Mouse (Mus musculus): ENCODE results near the gene Rpl36a. TPM values are rescaled to one million over a fixed set of nuclear protein-coding genes. Genes with fewer than 3 reads are reported as not detected.

The Rpl36a gene
- polyA plus RNA-seq, 1 experiment from 2014 or later = 184 TPM

GRCm38 (mm10) chrX:134577896-134578295, 7.6 kb upstream of the Rpl36a start:
- 79% methylated on average over 4 of the region's 4 CpGs for WGBS
- Histone ChIP-seq H3K4me2 (no peak overlapping the region), H3K9ac (replicated peaks) (no peak overlapping the region), H3K4me3 (replicated peaks) (no peak overlapping the region), H3K27ac (replicated peaks) (no peak overlapping the region), H3K27me3 (replicated peaks) (no peaks in the 10 kb centered on the region), H3K9me3 (replicated peaks) (no peaks in the 10 kb centered on the region), H3K36me3 (no peaks in the 10 kb centered on the region), H3K4me1 (no peaks in the 10 kb centered on the region)
- ATAC-seq (ENCODE audit: low FRiP score) = no peak

GRCm38 (mm10) chrX:134580528-134581305, 4.7 kb upstream of the Rpl36a start:
- ATAC-seq (ENCODE audit: low FRiP score) = no peak
- Histone ChIP-seq H3K9me3 (replicated peaks) (no peaks in the 10 kb centered on the region), H3K4me3 (replicated peaks) (no peak overlapping the region), H3K4me1 (0 out of 2 replicates have a peak, but pooled peaks cover 8% of the 10 kb centered on the region), H3K27ac (replicated peaks) (no peak overlapping the region), H3K9ac (replicated peaks) (no peak overlapping the region), H3K36me3 (no peaks in the 10 kb centered on the region), H3K4me2 (no peak overlapping the region), H3K27me3 (replicated peaks) (no peaks in the 10 kb centered on the region)
- WGBS = 86% methylated on average over 14 of the region's 14 CpGs

- Histone ChIP-seq H3K4me2 (no peak overlapping the region), H3K36me3 (no peaks in the 10 kb centered on the region), H3K4me1 (peaks cover 16% of the 10 kb centered on the region), H3K9ac (replicated peaks) (no peak overlapping the region), H3K4me3 (replicated peaks) (no peak overlapping the region), H3K27ac (replicated peaks) (no peak overlapping the region), H3K9me3 (replicated peaks) (no peaks in the 10 kb centered on the region), H3K27me3 (replicated peaks) (no peaks in the 10 kb centered on the region)
- 86% methylated on average over 11 of the region's 11 CpGs for WGBS
- ATAC-seq (ENCODE audit: low FRiP score) = no peak
Observed at GRCm38 (mm10) chrX:134582270-134582669, 3.2 kb upstream of the Rpl36a start.

GRCm38 (mm10) chrX:134582888-134583669, 2.4 kb upstream of the Rpl36a start, which contains the start of gene Btk:
TSS of gene Btk (minus strand) at chrX:134583570.
- no peak for ATAC-seq (ENCODE audit: low FRiP score)
- H3K9ac ChIP-seq (replicated peaks) = no peak within 1 kb of the TSS
- H3K27me3 ChIP-seq (replicated peaks) = no peaks in the 10 kb centered on the region
- H3K9me3 ChIP-seq (replicated peaks) = no peaks in the 10 kb centered on the region
- WGBS = 86% methylated on average over 11 of the region's 11 CpGs
- no peaks in the 10 kb centered on the region for H3K36me3 ChIP-seq
- H3K4me3 ChIP-seq (replicated peaks) = no peak within 1 kb of the TSS
- H3K4me1 ChIP-seq = peaks cover 16% of the 10 kb centered on the region
- H3K27ac ChIP-seq (replicated peaks) = no peak within 1 kb of the TSS
- no peak within 1 kb of the TSS for H3K4me2 ChIP-seq

- WGBS = 31% methylated on average over 8 of the region's 8 CpGs
- H3K27ac ChIP-seq (replicated peaks) = no peak overlapping the region
- no peak for ATAC-seq (ENCODE audit: low FRiP score)
Observed at GRCm38 (mm10) chrX:134586447-134586846, 993 bp downstream of the Rpl36a start.

GRCm38 (mm10) chrX:134588261-134588660, 2.8 kb downstream of the Rpl36a start:
- Histone ChIP-seq H3K9ac (replicated peaks) (no peak overlapping the region), H3K4me1 (peaks cover 16% of the 10 kb centered on the region), H3K9me3 (replicated peaks) (no peaks in the 10 kb centered on the region), H3K27ac (replicated peaks) (no peak overlapping the region), H3K27me3 (replicated peaks) (no peaks in the 10 kb centered on the region), H3K4me3 (replicated peaks) (no peak overlapping the region), H3K4me2 (no peak overlapping the region), H3K36me3 (no peaks in the 10 kb centered on the region)
- 83% methylated on average over 4 of the region's 4 CpGs for WGBS
- ATAC-seq (ENCODE audit: low FRiP score) = no peak

More at GRCm38 (mm10) chrX:134586447-134586846, 993 bp downstream of the Rpl36a start:
- Histone ChIP-seq H3K9ac (replicated peaks) (peak overlapping the region; percentile 46), H3K27me3 (replicated peaks) (no peaks in the 10 kb centered on the region), H3K9me3 (replicated peaks) (no peaks in the 10 kb centered on the region), H3K4me1 (peaks cover 16% of the 10 kb centered on the region), H3K4me3 (replicated peaks) (peak overlapping the region; percentile 47), H3K4me2 (peak overlapping the region; percentile 58), H3K36me3 (no peaks in the 10 kb centered on the region)

GRCm38 (mm10) chrX:134588997-134589396, 3.5 kb downstream of the Rpl36a start:
- H3K4me3 ChIP-seq (replicated peaks) = no peak overlapping the region
- WGBS = 76% methylated on average over 3 of the region's 3 CpGs
- H3K36me3 ChIP-seq = no peaks in the 10 kb centered on the region
- no peak for ATAC-seq (ENCODE audit: low FRiP score)
- H3K9ac ChIP-seq (replicated peaks) = no peak overlapping the region
- H3K4me2 ChIP-seq = no peak overlapping the region
- H3K4me1 ChIP-seq = peaks cover 16% of the 10 kb centered on the region
- H3K9me3 ChIP-seq (replicated peaks) = no peaks in the 10 kb centered on the region
- no peaks in the 10 kb centered on the region for H3K27me3 ChIP-seq (replicated peaks)
- H3K27ac ChIP-seq (replicated peaks) = no peak overlapping the region

- Histone ChIP-seq H3K4me2 (no peak overlapping the region), H3K27ac (replicated peaks) (no peak overlapping the region), H3K9me3 (replicated peaks) (no peaks in the 10 kb centered on the region), H3K36me3 (no peaks in the 10 kb centered on the region), H3K4me1 (peaks cover 10% of the 10 kb centered on the region), H3K27me3 (replicated peaks) (no peaks in the 10 kb centered on the region), H3K9ac (replicated peaks) (no peak overlapping the region), H3K4me3 (replicated peaks) (no peak overlapping the region)
- WGBS = 71% methylated on average over 5 of the region's 5 CpGs
- no peak for ATAC-seq (ENCODE audit: low FRiP score)
Observed at GRCm38 (mm10) chrX:134589836-134590235, 4.4 kb downstream of the Rpl36a start.

GRCm38 (mm10) chrX:134599922-134600565, 14.6 kb downstream of the Rpl36a start:
- Histone ChIP-seq H3K27ac (replicated peaks) (peak overlapping the region; percentile 94), H3K27me3 (replicated peaks) (no peaks in the 10 kb centered on the region), H3K9me3 (replicated peaks) (no peaks in the 10 kb centered on the region), H3K36me3 (no peaks in the 10 kb centered on the region), H3K4me1 (peaks cover 16% of the 10 kb centered on the region), H3K4me2 (peak overlapping the region; percentile 58), H3K9ac (replicated peaks) (peak overlapping the region; percentile 44), H3K4me3 (replicated peaks) (peak overlapping the region; percentile 48)
- 34% methylated on average over 10 of the region's 10 CpGs for WGBS
- ATAC-seq (ENCODE audit: low FRiP score) = peak; percentile 3; the same call in 1 of the 2 replicates

GRCm38 (mm10) chrX:134600659-134601379, 15.4 kb downstream of the Rpl36a start, which contains the start of the genes Gla and Hnrnph2:
TSS of gene Gla (minus strand) at chrX:134601125.
TSS of gene Hnrnph2 (plus strand) at chrX:134601179.
- WGBS = 29% methylated on average over 33 of the region's 33 CpGs
- H3K27me3 ChIP-seq (replicated peaks) = no peaks in the 10 kb centered on the region
- peak within 1 kb of the TSS; percentile 94 for H3K27ac ChIP-seq (replicated peaks)
- peak within 1 kb of the TSS; percentile 48 for H3K4me3 ChIP-seq (replicated peaks)
- no peaks in the 10 kb centered on the region for H3K9me3 ChIP-seq (replicated peaks)
- peaks cover 16% of the 10 kb centered on the region for H3K4me1 ChIP-seq
- no peaks in the 10 kb centered on the region for H3K36me3 ChIP-seq
- peak; percentile 99 for ATAC-seq (ENCODE audit: low FRiP score)
- peak within 1 kb of the TSS; percentile 58 for H3K4me2 ChIP-seq
- H3K9ac ChIP-seq (replicated peaks) = peak within 1 kb of the TSS; percentile 47

Measured in neural tube, embryonic 15.5 days (tissue).